Mouse (Mus musculus): ENCODE results near the gene B4galnt1.

DNA sequence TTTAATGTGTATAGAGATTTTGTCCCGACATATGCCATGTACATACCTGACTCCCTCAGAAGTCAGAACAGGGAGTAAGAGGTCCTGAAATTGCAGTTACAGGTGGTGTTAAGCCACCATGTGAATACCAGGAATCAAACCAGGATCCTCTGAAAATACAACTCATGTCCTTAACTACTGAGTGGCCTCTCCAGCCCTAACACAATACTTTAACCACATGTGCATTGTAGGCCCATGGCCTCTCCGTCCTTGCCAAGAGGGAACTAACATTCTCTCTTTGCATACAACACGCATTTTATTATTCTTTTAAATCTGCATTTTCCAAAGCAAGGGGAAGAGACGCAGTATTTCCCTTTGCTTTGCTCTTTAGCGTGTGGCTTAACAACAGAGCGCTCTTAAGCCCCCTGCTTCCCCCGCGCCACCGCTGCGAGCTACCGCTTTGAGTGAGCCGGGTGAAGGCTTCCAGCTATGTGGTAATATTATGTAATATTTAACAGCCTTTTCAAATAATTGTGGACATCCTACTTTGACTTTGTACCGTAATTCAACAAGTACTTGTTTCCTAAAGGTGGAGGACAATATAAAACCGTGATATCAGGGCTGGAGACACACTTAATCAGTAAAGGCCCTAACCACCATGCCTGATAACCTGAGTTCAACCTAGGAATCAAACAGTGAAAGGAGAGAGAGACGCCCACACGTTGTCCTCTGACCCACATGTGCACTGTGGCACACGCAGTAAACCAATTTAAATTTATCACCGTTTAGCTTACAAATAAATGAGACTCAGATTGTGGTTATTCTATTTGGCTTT is 26.5 kb upstream of the B4galnt1 start:
- TF ChIP-seq CTCF (conservative IDR thresholded peaks at IDR 0.05; ENCODE audit: low read length), result no peak
- TF ChIP-seq NANOG (IDR thresholded peaks at IDR 0.05; ENCODE audit: borderline replicate concordance, low read length), result no peak

Data from E14TG2a.4 (cell line).